Mouse (Mus musculus) heart, adult 2 months (tissue): Measurements from ENCODE around the gene Rac2.

Experiments
- CTCF ChIP-seq: fragments of 200-600 bp; IDR thresholded peaks from 2 replicates; pipeline ENCODE4 v1.8.1; 2022; ENCODE audit warnings: antibody characterized with exemption, mild to moderate bottlenecking, moderate library complexity
- EP300 ChIP-seq: fragments of 200-500 bp; IDR thresholded peaks from 2 replicates; pipeline ENCODE4 v1.6.1; 2011; ENCODE audit warnings: low read depth, low read length, control low read depth; ENCODE audit not compliant: insufficient read depth

DNA sequence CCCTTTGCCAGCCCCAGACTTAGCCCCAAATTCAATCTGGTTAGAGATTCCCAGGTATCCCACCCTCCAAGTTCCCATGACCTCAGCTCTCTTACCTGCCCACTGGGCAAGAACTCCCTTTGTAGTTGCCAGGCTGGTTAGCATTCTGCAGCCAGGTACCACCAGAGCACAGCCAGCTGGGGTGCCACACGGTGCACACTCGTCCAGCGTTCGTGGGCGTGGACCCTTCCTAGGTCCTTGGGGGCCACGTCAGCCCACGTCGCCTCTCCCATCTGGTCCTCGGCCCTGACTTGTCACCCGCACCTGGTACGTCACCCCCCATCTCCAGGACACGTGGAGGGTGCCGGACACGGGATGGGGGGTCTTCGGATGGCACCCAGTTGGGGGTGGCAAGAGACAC, 28.5 kb downstream of the Rac2 start:
- TF ChIP-seq EP300: no peak
- TF ChIP-seq CTCF: no peak
